Mouse (Mus musculus): ENCODE measurements at regions not wholly inside any gene's neighbourhood (a gene's known extent, or its start where the extent isn't known, plus 50 kb on each side); places are given as distances from the start of the nearest gene placed in this dataset.

GRCm38 (mm10) chr14:13146959-13147535 lies 137.5 kb upstream of the Synpr start:
- Histone ChIP-seq H3K4me2 (replicated peaks) (no peak overlapping the region), H3K4me1 (no peaks in the 10 kb centered on the region), H3K27ac (no peak overlapping the region), H3K36me3 (no peaks in the 10 kb centered on the region), H3K9ac (no peak overlapping the region), H3K9me3 (no peaks in the 10 kb centered on the region), H3K27me3 (no peaks in the 10 kb centered on the region), H3K4me3 (no peak overlapping the region)
- 80% methylated on average over 4 of the region's 4 CpGs for WGBS
- ATAC-seq (ENCODE audit: low FRiP score, low read depth): no peak

GRCm38 (mm10) chr14:13149617-13150016 lies 135.0 kb upstream of the Synpr start:
- H3K9me3 ChIP-seq: no peaks in the 10 kb centered on the region
- WGBS: 74% methylated on average over 1 of the region's 1 CpGs
- no peak overlapping the region for H3K4me3 ChIP-seq
- H3K27ac ChIP-seq: no peak overlapping the region
- no peaks in the 10 kb centered on the region for H3K4me1 ChIP-seq
- no peaks in the 10 kb centered on the region for H3K27me3 ChIP-seq
- H3K36me3 ChIP-seq: no peaks in the 10 kb centered on the region
- no peak overlapping the region for H3K9ac ChIP-seq
- no peak for ATAC-seq (ENCODE audit: low FRiP score, low read depth)
- no peak overlapping the region for H3K4me2 ChIP-seq (replicated peaks)

GRCm38 (mm10) chr14:13151672-13152071 lies 132.9 kb upstream of the Synpr start:
- no peak overlapping the region for H3K9ac ChIP-seq
- no peak overlapping the region for H3K4me2 ChIP-seq (replicated peaks)
- no peaks in the 10 kb centered on the region for H3K36me3 ChIP-seq
- H3K4me1 ChIP-seq: no peaks in the 10 kb centered on the region
- no peak overlapping the region for H3K27ac ChIP-seq
- no peak for ATAC-seq (ENCODE audit: low FRiP score, low read depth)
- no peak overlapping the region for H3K4me3 ChIP-seq
- H3K9me3 ChIP-seq: no peaks in the 10 kb centered on the region
- no peaks in the 10 kb centered on the region for H3K27me3 ChIP-seq
- WGBS: 81% methylated on average over 1 of the region's 1 CpGs

GRCm38 (mm10) chr14:13176149-13176548 lies 108.4 kb upstream of the Synpr start:
- 42% methylated on average over 3 of the region's 3 CpGs for WGBS
- Histone ChIP-seq H3K27ac (no peak overlapping the region), H3K4me3 (no peak overlapping the region), H3K9me3 (no peaks in the 10 kb centered on the region), H3K27me3 (no peaks in the 10 kb centered on the region), H3K4me1 (no peaks in the 10 kb centered on the region), H3K4me2 (replicated peaks) (no peak overlapping the region), H3K36me3 (no peaks in the 10 kb centered on the region), H3K9ac (no peak overlapping the region)
- ATAC-seq (ENCODE audit: low FRiP score, low read depth): no peak

GRCm38 (mm10) chr14:13177906-13178305 lies 106.7 kb upstream of the Synpr start:
- Histone ChIP-seq H3K9me3 (no peaks in the 10 kb centered on the region), H3K27me3 (no peaks in the 10 kb centered on the region), H3K4me2 (replicated peaks) (no peak overlapping the region), H3K4me3 (no peak overlapping the region), H3K36me3 (no peaks in the 10 kb centered on the region), H3K4me1 (no peaks in the 10 kb centered on the region), H3K27ac (no peak overlapping the region), H3K9ac (no peak overlapping the region)
- 89% methylated on average over 1 of the region's 1 CpGs for WGBS
- ATAC-seq (ENCODE audit: low FRiP score, low read depth): no peak

GRCm38 (mm10) chr14:13190801-13191200 lies 93.8 kb upstream of the Synpr start:
- H3K9ac ChIP-seq: no peak overlapping the region
- no peaks in the 10 kb centered on the region for H3K9me3 ChIP-seq
- no peak overlapping the region for H3K27ac ChIP-seq
- no peak overlapping the region for H3K4me2 ChIP-seq (replicated peaks)
- no peaks in the 10 kb centered on the region for H3K36me3 ChIP-seq
- H3K27me3 ChIP-seq: no peaks in the 10 kb centered on the region
- no peak for ATAC-seq (ENCODE audit: low FRiP score, low read depth)
- no peak overlapping the region for H3K4me3 ChIP-seq
- H3K4me1 ChIP-seq: no peaks in the 10 kb centered on the region
- WGBS: 79% methylated on average over 1 of the region's 1 CpGs

- no peak overlapping the region for H3K4me2 ChIP-seq (replicated peaks)
- H3K36me3 ChIP-seq: no peaks in the 10 kb centered on the region
- ATAC-seq (ENCODE audit: low FRiP score, low read depth): no peak
- H3K27ac ChIP-seq: no peak overlapping the region
- H3K27me3 ChIP-seq: no peaks in the 10 kb centered on the region
- H3K4me1 ChIP-seq: no peaks in the 10 kb centered on the region
- H3K9me3 ChIP-seq: no peaks in the 10 kb centered on the region
- no peak overlapping the region for H3K4me3 ChIP-seq
- 40% methylated on average over 1 of the region's 1 CpGs for WGBS
- H3K9ac ChIP-seq: no peak overlapping the region
These were observed 91.8 kb upstream of the Synpr start for GRCm38 (mm10) chr14:13192746-13193145.

GRCm38 (mm10) chr14:13197330-13197892 lies 87.2 kb upstream of the Synpr start:
- no peak overlapping the region for H3K4me3 ChIP-seq
- no peaks in the 10 kb centered on the region for H3K4me1 ChIP-seq
- no peak overlapping the region for H3K9ac ChIP-seq
- H3K36me3 ChIP-seq: no peaks in the 10 kb centered on the region
- H3K27me3 ChIP-seq: no peaks in the 10 kb centered on the region
- H3K27ac ChIP-seq: no peak overlapping the region
- WGBS: 70% methylated on average over 3 of the region's 3 CpGs
- no peak overlapping the region for H3K4me2 ChIP-seq (replicated peaks)
- H3K9me3 ChIP-seq: no peaks in the 10 kb centered on the region
- ATAC-seq (ENCODE audit: low FRiP score, low read depth): no peak

- Histone ChIP-seq H3K27ac (no peak overlapping the region), H3K27me3 (no peaks in the 10 kb centered on the region), H3K4me1 (no peaks in the 10 kb centered on the region), H3K9me3 (no peaks in the 10 kb centered on the region), H3K9ac (no peak overlapping the region), H3K36me3 (no peaks in the 10 kb centered on the region), H3K4me3 (no peak overlapping the region), H3K4me2 (replicated peaks) (no peak overlapping the region)
- peak; percentile 69 for ATAC-seq (ENCODE audit: low FRiP score, low read depth)
- 40% methylated on average over 1 of the region's 1 CpGs for WGBS
These were observed 86.1 kb upstream of the Synpr start for GRCm38 (mm10) chr14:13198491-13198890.

GRCm38 (mm10) chr14:13212658-13213057 lies 71.9 kb upstream of the Synpr start:
- Histone ChIP-seq H3K4me2 (replicated peaks) (no peak overlapping the region), H3K36me3 (no peaks in the 10 kb centered on the region), H3K4me3 (no peak overlapping the region), H3K4me1 (no peaks in the 10 kb centered on the region), H3K27me3 (no peaks in the 10 kb centered on the region), H3K9me3 (no peaks in the 10 kb centered on the region), H3K9ac (no peak overlapping the region), H3K27ac (no peak overlapping the region)
- ATAC-seq (ENCODE audit: low FRiP score, low read depth): no peak
- WGBS: 73% methylated on average over 1 of the region's 1 CpGs

All from limb, embryonic 13.5 days (tissue).